Mouse (Mus musculus): ENCODE results near the gene Lrmda. TPM values are rescaled to one million over a fixed set of nuclear protein-coding genes. Genes with fewer than 3 reads are reported as not detected.

Lrmda gene
- polyA plus RNA-seq, 1 experiment from 2014 or later = 0.21 TPM

GRCm38 (mm10) chr14:22921796-22922195 lies 902.3 kb downstream of the Lrmda start:
- no peak for DNase-seq (ENCODE audit: low spot score)

GRCm38 (mm10) chr14:22922571-22922970 lies 903.1 kb downstream of the Lrmda start:
- no peak for DNase-seq (ENCODE audit: low spot score)

- no peak for DNase-seq (ENCODE audit: low spot score)
These were observed 903.7 kb downstream of the Lrmda start for GRCm38 (mm10) chr14:22923251-22923650.

DNA sequence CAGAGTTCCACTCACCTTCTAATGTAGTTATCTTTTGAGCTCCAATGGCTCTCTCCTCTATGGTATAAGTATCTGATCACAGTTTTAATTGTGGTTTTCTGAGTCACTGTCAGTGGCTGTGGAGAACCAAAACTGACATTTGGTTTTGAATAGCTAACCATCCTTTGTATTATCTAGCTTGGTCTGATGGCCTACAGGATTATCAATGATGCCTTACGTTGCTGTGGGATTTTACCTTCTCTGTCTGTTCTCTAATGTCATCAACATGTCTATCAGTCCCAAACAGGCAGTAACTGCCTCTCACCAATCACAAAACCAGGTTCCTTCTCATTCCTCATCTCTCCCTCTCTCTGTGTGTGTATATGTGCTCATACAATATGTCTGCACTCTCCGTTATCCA lies 908.8 kb downstream of the Lrmda start:
- DNase-seq (ENCODE audit: low spot score) = no peak

- DNase-seq (ENCODE audit: low spot score) = no peak
These were observed 909.2 kb downstream of the Lrmda start for GRCm38 (mm10) chr14:22928683-22929082.

DNA sequence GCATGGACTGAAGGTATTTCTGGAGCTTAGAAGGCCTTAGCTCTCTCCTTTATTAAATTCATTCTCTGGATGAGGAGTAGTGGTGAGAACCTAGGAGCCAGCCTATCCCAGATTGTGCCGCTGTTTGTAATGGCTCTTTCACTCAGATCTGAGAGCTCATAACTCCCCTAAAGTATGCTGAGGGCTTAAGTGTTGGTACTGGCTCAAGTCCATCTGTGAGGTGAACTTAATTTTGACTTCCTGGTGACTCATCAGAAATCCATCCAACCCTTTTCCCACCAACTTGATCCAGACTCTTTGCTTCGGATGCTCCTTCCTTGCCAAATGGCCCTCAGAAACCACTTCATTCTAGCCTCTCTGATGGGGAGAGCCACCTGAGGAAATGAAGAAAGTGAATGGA lies 910.1 kb downstream of the Lrmda start:
- DNase-seq (ENCODE audit: low spot score) = no peak

- no peak for DNase-seq (ENCODE audit: low spot score)
These were observed 911.1 kb downstream of the Lrmda start for GRCm38 (mm10) chr14:22930488-22931046.

- DNase-seq (ENCODE audit: low spot score) = no peak
These were observed 911.8 kb downstream of the Lrmda start for GRCm38 (mm10) chr14:22931114-22931822.

GRCm38 (mm10) chr14:22936701-22937100 lies 917.2 kb downstream of the Lrmda start:
- DNase-seq (ENCODE audit: low spot score) = no peak

GRCm38 (mm10) chr14:22940576-22940975 lies 921.1 kb downstream of the Lrmda start:
- no peak for DNase-seq (ENCODE audit: low spot score)

- DNase-seq (ENCODE audit: low spot score) = no peak
These were observed 923.1 kb downstream of the Lrmda start for GRCm38 (mm10) chr14:22942569-22942968.

DNA sequence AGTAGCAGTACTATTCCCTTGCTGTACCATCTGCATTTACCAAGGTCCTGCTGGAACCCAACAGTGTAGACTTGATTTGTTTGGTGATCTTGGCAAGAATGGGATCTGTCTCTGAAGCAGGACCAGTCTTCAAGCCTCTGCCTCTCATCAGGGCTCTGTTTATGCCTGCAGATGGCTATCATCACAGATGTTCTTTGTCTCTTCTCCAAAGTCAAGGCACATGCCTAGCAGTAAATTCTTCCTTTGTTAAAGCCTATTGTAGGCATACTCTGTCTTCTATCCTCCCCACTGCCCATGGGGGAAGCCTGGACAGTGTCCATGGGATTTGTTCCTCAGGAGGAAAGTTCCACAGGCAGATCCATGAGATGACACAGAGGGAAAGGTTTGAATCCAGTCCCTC lies 930.0 kb downstream of the Lrmda start:
- DNase-seq (ENCODE audit: low spot score) = no peak

GRCm38 (mm10) chr14:22952981-22953380 lies 933.5 kb downstream of the Lrmda start:
- DNase-seq (ENCODE audit: low spot score) = no peak

DNA sequence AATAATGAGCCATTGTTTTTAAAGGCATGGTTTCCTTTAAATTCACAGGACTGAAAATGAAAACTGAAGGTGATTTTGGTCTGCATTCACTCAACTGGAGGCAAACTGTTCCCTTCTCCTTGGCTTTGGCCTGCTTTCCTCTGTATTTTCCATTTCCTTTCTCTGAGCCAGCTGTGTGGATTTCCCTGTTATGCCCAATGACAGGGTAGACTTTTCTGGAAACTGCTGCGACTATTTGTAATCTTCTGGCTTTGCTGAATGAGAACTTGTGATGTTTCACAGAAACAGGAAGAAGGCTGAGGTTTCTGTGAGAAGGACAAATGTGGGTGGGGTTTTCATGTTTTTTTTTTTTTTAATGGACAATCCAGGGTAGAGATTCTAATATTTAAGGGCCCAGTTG lies 940.7 kb downstream of the Lrmda start:
- DNase-seq (ENCODE audit: low spot score) = no peak

- DNase-seq (ENCODE audit: low spot score) = no peak
These were observed 945.5 kb downstream of the Lrmda start for GRCm38 (mm10) chr14:22964796-22965660.

GRCm38 (mm10) chr14:22968705-22969104 lies 949.2 kb downstream of the Lrmda start:
- no peak for DNase-seq (ENCODE audit: low spot score)

- no peak for DNase-seq (ENCODE audit: low spot score)
These were observed 967.2 kb downstream of the Lrmda start for GRCm38 (mm10) chr14:22986736-22987135.

GRCm38 (mm10) chr14:22988090-22988669 lies 968.7 kb downstream of the Lrmda start:
- no peak for DNase-seq (ENCODE audit: low spot score)

- DNase-seq (ENCODE audit: low spot score) = no peak
These were observed 975.8 kb downstream of the Lrmda start for GRCm38 (mm10) chr14:22995184-22995935.

- DNase-seq (ENCODE audit: low spot score) = no peak
These were observed 979.4 kb downstream of the Lrmda start for GRCm38 (mm10) chr14:22998906-22999305.

DNA sequence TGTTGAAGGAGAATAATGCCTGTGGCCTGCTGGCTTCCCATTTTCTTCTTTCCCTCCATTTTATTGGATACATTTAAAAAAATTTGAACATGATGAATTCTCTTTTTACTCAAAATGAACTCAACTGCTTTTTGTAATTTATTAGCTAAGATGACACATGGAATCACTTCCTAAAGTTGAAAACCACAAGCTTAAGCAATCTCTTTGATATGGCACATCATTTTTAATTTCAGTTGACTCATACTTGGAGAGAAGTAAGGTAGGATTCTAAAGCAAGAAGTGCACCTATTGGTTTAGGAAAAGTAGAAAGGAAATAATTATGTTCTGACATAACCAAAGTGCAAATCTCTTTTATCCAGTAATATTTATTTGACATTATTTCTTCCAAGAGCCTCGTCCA lies 992.5 kb downstream of the Lrmda start:
- no peak for DNase-seq (ENCODE audit: low spot score)
